Mouse (Mus musculus) gastrocnemius, adult 18-20 months (tissue): ENCODE results near the gene Selenop. TPM values are rescaled to one million over a fixed set of nuclear protein-coding genes. Genes with fewer than 3 reads are reported as not detected.

Experiments
- total RNA-seq, 2 experiments: library from RNA; stranded (reverse); gene quantifications; 2 replicates each; pipeline ENCODE4 v1.2.3; 2021

The Selenop gene
- total RNA-seq, 2 experiments from 2014 or later, result 135 to 147 TPM

Other genes with a start within 250 kb of the Selenop start
- not detected for gene Ccdc152, start 35.0 kb downstream of the Selenop start, total RNA-seq